Mouse (Mus musculus) spleen, postnatal 10 days (tissue): ENCODE results near the gene Cd19.
"Not testable (repeated sequence)": the region's sequence is repeated elsewhere in the genome, so short reads cannot be mapped to it uniquely, and the experiment has no call there.

ENCODE experiments used
- DNase-seq, 2 experiments: peaks; one replicate each; pipeline ENCODE4 v3.0.0; 2021 to 2022; ENCODE audit warnings: low spot score in 2 of 2

The Cd19 gene

GRCm38 (mm10) chr7:126435801-126436200 is 21.1 kb upstream of the Cd19 start:
- DNase-seq: no peak

- DNase-seq: no peak
Measured at GRCm38 (mm10) chr7:126434726-126435125, 20.0 kb upstream of the Cd19 start.

- no peak for DNase-seq
Measured at GRCm38 (mm10) chr7:126430167-126430566, 15.5 kb upstream of the Cd19 start.

- DNase-seq: no peak
Measured at GRCm38 (mm10) chr7:126429503-126429898, 14.8 kb upstream of the Cd19 start.

GRCm38 (mm10) chr7:126428631-126429502 is 14.2 kb upstream of the Cd19 start, which contains the start of gene Rabep2:
Rabep2 (plus strand) TSS chr7:126428759.
- peak; percentile 84 to 90 for DNase-seq

DNA sequence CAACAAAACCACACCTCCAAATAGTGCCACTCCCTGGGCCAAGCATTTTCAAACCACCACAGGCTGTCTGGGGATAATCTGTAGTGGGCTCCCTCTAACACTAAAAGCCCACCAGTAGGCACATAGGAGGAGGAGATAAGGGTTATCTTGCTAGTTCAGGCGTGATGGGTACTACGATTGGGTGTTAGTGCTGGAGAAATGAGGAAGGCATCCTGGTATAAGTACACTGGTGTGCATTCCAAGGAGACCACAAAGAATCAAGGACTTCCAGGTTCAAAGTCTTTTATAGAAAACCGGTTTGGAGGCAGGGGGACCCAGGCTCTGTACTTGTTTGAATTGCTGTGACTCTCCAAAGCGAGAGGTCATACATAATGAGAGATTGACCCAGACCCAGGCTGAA is 13.5 kb upstream of the Cd19 start:
- DNase-seq: no peak

DNA sequence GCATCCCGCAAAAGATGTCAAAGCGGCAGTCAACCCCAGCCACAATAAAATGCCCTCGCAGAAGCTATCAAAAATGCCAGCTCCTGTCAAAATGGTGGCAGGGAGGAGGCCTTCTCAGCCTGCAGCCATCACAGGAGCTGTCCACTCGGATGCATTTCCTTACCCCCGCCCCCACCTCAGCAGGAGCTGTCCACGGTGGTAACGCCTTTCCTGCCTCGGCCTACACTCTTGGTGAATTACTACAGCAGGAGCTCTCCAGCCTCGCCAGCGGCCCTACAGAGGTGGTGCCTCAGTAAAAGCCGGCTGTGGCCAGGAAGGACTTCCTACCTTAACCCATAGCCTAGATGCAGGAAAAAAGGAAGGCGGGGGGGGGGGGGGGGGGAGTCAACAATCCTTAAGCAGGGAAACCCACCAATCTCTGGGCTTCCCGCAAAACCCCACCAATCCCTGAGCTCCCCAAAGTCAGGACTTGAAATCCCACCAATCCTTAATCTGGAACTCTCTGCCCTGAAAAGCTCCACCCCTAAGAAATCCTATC is 12.7 kb upstream of the Cd19 start:
- no peak for DNase-seq

- no peak for DNase-seq
Measured at GRCm38 (mm10) chr7:126424161-126424560, 9.5 kb upstream of the Cd19 start.

DNA sequence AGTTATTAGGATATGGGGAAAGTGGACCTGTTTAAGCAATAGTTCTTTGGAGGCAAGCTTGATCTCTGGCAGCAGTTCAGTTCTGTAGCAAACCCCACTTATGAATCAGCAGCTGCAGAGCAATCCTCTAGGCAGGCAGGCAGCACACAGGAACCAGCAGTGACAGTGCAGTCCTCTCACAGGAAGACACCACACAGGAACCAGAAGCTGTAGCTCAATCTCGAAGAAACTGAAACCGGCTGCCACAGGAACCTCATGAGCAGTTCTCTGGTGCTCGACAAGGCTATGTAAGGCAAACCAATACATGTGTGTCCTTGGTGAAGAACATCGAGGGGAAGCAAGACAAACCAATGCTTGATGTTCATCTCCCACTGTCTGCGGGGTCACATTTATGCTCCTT is 7.1 kb upstream of the Cd19 start:
- DNase-seq: peak in 1 of 2 experiments; percentile 46

DNA sequence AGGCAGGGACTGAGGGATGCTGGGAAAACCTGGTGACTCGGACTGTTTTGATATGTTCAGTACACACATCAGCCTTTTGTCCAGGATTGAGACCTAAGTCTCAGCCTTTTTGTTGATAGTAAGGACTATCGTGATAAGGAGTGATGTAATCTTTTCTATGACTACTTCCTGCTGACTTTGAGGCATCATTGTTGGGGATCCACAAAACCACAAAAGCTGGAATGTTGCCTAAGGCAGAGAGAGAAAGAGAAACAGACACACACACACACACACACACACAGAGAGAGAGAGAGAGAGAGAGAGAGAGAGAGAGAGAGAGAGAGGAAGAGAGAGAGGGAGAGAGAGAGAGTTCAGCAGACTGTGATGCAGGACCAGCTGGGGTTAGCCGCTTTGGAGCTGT is 3.8 kb upstream of the Cd19 start:
- DNase-seq: no peak

DNA sequence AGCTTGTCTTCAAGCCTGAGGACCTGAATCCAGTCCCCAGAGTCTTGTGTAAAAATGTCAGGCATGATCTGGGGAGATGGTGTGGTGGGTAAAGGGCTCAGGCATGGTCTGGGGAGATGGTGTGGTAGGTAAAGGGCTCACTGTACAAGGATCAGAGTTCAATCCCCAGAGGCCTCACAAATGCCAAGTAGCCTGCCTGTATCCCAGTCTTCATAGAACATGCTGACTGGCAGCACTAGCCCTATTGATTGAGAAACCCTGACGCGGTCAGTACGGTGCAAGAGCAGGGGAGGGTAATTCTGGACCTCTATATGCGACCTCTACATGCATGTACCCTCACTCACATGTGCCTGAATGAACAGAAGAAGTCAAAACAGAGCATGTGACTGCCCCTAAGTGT is 2.9 kb upstream of the Cd19 start:
- DNase-seq: no peak

GRCm38 (mm10) chr7:126417045-126417444 is 2.4 kb upstream of the Cd19 start:
- peak in 1 of 2 experiments; percentile 35 for DNase-seq

DNA sequence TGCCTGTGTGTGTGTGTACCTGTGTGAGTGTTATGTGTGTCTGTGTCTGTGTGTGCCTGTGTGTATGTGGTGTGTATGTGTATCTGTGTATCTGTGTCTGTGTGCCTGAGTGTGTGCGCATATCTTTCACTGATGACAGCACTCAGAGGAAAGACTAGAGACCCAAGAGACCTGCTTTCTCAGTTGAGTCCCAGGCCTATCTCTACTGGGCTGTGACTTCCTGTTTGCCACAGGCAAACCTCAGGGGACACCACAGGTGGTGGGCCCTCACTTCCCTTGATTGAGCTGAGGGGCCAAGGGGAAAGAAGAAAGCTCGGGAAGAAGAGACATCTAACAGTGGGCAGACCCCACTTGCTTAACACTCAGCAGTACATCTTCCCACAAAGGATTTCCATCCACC is 1.9 kb upstream of the Cd19 start:
- DNase-seq: peak in 1 of 2 experiments; percentile 62

GRCm38 (mm10) chr7:126411061-126411460 is 3.6 kb downstream of the Cd19 start:
- DNase-seq: no peak

DNA sequence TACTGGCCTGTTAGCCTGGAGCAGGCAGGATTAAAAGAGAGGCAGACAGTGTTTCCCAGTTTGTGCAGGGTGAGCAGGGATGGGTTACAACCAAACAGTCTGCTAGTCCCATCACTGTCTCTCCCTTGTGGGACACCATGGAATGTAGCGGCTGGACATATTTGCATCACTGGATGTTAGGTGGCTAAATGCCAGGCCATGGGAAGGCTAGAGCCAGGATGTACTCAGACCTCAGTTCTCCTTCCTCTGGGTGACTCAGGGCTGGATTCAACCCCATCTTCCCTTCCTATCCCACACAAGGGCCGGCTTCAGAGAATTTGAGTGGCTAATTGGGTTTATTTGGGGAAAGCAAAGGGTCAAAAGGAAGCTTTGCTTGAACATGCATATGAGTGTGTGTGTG is 6.0 kb downstream of the Cd19 start:
- no peak for DNase-seq

GRCm38 (mm10) chr7:126402518-126402917 is 12.2 kb downstream of the Cd19 start:
- not testable (repeated sequence) for DNase-seq

- DNase-seq: peak; percentile 77 to 94
Measured at GRCm38 (mm10) chr7:126399548-126399947, 15.1 kb downstream of the Cd19 start.

- no peak for DNase-seq
Measured at GRCm38 (mm10) chr7:126397822-126398221, 16.9 kb downstream of the Cd19 start.

- DNase-seq: no peak
Measured at GRCm38 (mm10) chr7:126397221-126397620, 17.5 kb downstream of the Cd19 start.

DNA sequence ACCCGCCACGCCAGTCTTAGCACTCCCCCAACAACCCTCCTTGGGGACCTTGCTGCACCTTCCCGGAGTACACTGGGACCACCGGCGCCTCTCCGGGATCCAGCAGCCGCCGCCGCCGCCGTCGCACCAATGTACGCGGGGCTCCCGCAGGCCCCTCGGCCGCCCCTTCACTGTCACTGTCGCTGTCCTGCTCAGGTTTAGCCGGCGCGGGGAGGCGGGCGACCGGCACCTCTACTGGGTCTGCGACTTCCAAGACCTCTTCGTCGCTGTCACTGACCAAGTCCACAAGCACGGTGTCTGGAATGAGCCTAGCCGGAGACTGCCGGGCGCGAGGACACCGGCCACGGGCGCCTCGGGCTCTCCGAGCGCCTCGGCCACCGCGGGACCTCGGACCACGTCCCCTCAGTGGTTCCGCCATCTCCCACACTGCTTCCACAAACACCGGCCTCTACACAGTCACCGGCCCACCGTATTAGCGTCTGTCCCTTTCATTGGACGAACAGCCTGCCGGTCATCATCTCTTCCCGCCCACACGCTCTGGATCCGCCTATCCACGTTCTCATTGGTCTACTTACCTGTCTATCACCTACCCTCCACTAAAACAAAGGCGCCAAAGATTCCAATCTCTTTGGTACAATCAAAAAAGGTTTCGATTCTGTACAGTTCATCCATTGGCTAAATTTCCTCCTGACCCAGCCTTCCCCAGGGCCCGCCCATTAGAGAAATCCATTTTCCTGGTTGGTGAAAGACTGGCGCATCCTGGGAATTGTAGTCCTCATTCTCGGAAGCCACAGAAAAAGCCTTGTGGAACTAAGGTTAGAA is 18.2 kb downstream of the Cd19 start, which contains the start of gene Nfatc2ip:
TSS of gene Nfatc2ip (minus strand) at position 440 of the 822 bp plus-strand sequence.
- peak; percentile 92 to 94 for DNase-seq

DNA sequence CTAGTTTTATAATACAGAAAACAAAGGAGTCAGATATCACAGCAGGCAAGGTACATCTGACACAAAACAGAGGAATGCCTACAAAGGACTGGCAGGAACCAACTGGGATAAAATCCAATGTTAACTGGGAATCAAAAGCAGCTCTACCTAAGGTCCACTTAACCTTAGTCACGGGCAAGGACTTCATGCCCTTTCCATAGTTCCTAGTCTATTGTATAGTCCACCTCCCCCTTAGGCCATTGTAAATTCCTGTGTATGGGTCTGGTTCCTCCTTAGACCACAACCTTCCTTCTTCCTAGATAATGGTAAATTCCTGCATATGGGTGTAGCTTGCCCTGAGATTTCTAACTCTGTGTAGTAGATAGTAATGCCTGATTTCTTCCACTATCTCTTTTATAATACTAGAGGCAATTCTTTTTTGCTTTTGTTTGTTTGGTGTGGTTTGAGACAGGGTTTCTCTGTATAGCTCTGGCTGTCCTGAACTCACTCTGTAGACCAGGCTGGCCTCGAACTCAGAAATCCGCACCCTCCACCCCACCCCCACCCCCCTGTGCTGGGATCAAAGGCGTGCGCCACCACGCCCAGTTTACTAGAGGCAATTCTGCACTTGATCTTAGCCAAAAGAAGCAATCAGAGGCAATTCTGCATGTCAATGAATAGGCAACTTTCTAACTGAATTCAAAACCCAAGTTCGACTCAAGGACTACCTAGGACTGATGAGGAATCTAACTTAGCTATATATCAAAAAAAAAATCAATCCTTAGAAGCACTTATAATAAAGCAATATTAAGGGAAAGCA is 22.4 kb downstream of the Cd19 start:
- DNase-seq: not testable (repeated sequence)
